Mouse (Mus musculus) MEL (cell line): ENCODE results near the gene Ldah. TPM values are rescaled to one million over a fixed set of nuclear protein-coding genes. Genes with fewer than 3 reads are reported as not detected.

ENCODE experiments used
- DNase-seq: peaks from one replicate; pipeline ENCODE4 v3.0.0; 2011; ENCODE audit warnings: low read depth, low spot score
- H3K27ac ChIP-seq: 2 replicates; pipeline ENCODE4 v1.5.1; 2012; ENCODE audit warnings: low read depth, mild to moderate bottlenecking, control low read depth, low read length, moderate library complexity; ENCODE audit not compliant: control insufficient read depth
- H3K27me3 ChIP-seq, 2 experiments: fragments of 150-350 bp in 1 of 2; sonication (generic) in 1 of 2; 2 replicates each; pipeline ENCODE4 v1.6.1; 2012; ENCODE audit warnings: low read length in 2 of 2, mild to moderate bottlenecking in 2 of 2, improper control_type of control experiment in 1 of 2, moderate library complexity in 1 of 2; ENCODE audit not compliant: insufficient read depth in 2 of 2, control insufficient read depth in 1 of 2
- H3K36me3 ChIP-seq, 2 experiments: 2 replicates each; pipeline ENCODE4 v1.6.1; 2012 to 2014; ENCODE audit warnings: low read length in 2 of 2, improper control_type of control experiment in 1 of 2, inconsistent platforms in 1 of 2, mild to moderate bottlenecking in 1 of 2; ENCODE audit not compliant: insufficient read depth in 2 of 2, control insufficient read depth in 1 of 2
- H3K4me1 ChIP-seq, 2 experiments: fragments of 150-350 bp in 1 of 2; sonication (generic) in 1 of 2; 2 replicates each; pipeline ENCODE4 v1.6.1; 2012; ENCODE audit warnings: low read length in 2 of 2, improper control_type of control experiment in 1 of 2, mild to moderate bottlenecking in 1 of 2; ENCODE audit not compliant: insufficient read depth in 2 of 2, control insufficient read depth in 1 of 2
- H3K4me3 ChIP-seq, 2 experiments: fragments of 150-350 bp in 1 of 2; sonication (generic) in 1 of 2; 2 replicates each; pipeline ENCODE4 v1.5.1; 2012; ENCODE audit warnings: low read depth in 2 of 2, low read length in 2 of 2, mild to moderate bottlenecking in 2 of 2, moderate library complexity in 2 of 2, control low read depth in 1 of 2, improper control_type of control experiment in 1 of 2; ENCODE audit not compliant: control insufficient read depth in 1 of 2, insufficient read depth in 1 of 2
- H3K79me2 ChIP-seq: 2 replicates; pipeline ENCODE4 v1.6.1; 2012; ENCODE audit warnings: mild to moderate bottlenecking, low read length, moderate library complexity; ENCODE audit not compliant: control insufficient read depth, poor library complexity, insufficient read depth
- H3K9ac ChIP-seq: 2 replicates; pipeline ENCODE4 v1.6.1; 2012; ENCODE audit warnings: low read depth, mild to moderate bottlenecking, control low read depth, low read length, moderate library complexity; ENCODE audit not compliant: control insufficient read depth, poor library complexity, severe bottlenecking
- H3K9me3 ChIP-seq: fragments of 150-350 bp; sonication (generic); replicated peaks from 2 replicates; pipeline ENCODE4 v1.6.1; 2012; ENCODE audit warnings: mild to moderate bottlenecking, low read length, improper control_type of control experiment, moderate library complexity; ENCODE audit not compliant: insufficient read depth
- ELF1 ChIP-seq: IDR thresholded peaks from 2 replicates; pipeline ENCODE4 v1.6.1; 2014; ENCODE audit warnings: low read depth, mild to moderate bottlenecking, inconsistent platforms, low read length, improper control_type of control experiment, moderate library complexity
- EP300 ChIP-seq, 2 experiments: IDR thresholded peaks; 2 replicates each; pipeline ENCODE4 v1.6.1; 2011; ENCODE audit warnings: improper control_type of control experiment in 2 of 2, low read length in 2 of 2, low read depth in 1 of 2, mild to moderate bottlenecking in 1 of 2
- ETS1 ChIP-seq: IDR thresholded peaks from 2 replicates; pipeline ENCODE4 v1.6.1; 2012; ENCODE audit warnings: low read depth, mild to moderate bottlenecking, inconsistent platforms, low read length, improper control_type of control experiment, moderate library complexity
- GATA1 ChIP-seq: IDR thresholded peaks from 2 replicates; pipeline ENCODE4 v1.6.1; 2011; ENCODE audit warnings: low read depth, low read length, improper control_type of control experiment
- HCFC1 ChIP-seq: IDR thresholded peaks from 2 replicates; pipeline ENCODE4 v1.6.1; 2012; ENCODE audit warnings: low read depth, mild to moderate bottlenecking, inconsistent platforms, low read length, improper control_type of control experiment, moderate library complexity
- JUND ChIP-seq: IDR thresholded peaks from 2 replicates; pipeline ENCODE4 v1.6.1; 2011; ENCODE audit warnings: low read depth, mild to moderate bottlenecking, improper control_type of control experiment, low read length
- KAT2A ChIP-seq: conservative IDR thresholded peaks from 2 replicates; pipeline ENCODE4 v1.6.1; 2012; ENCODE audit warnings: low read depth, low read length, improper control_type of control experiment, inconsistent platforms
- MAFK ChIP-seq: IDR thresholded peaks from 2 replicates; pipeline ENCODE4 v1.6.1; 2011; ENCODE audit warnings: low read depth, mild to moderate bottlenecking, low read length, improper control_type of control experiment, borderline replicate concordance
- MAX ChIP-seq: IDR thresholded peaks from 2 replicates; pipeline ENCODE4 v1.6.1; 2011; ENCODE audit warnings: low read length, improper control_type of control experiment
- MAZ ChIP-seq: IDR thresholded peaks from 2 replicates; pipeline ENCODE4 v1.6.1; 2012; ENCODE audit warnings: low read depth, mild to moderate bottlenecking, inconsistent platforms, low read length, improper control_type of control experiment
- MEF2A ChIP-seq: IDR thresholded peaks from 2 replicates; pipeline ENCODE4 v1.6.1; 2014; ENCODE audit warnings: low read depth, mild to moderate bottlenecking, inconsistent platforms, low read length, improper control_type of control experiment; ENCODE audit not compliant: poor library complexity, insufficient replicate concordance, severe bottlenecking; ENCODE audit errors: extremely low read depth
- MXI1 ChIP-seq: IDR thresholded peaks from 2 replicates; pipeline ENCODE4 v1.6.1; 2011; ENCODE audit warnings: mild to moderate bottlenecking, low read depth, low read length, improper control_type of control experiment
- MYB ChIP-seq: IDR thresholded peaks from 2 replicates; pipeline ENCODE4 v1.6.1; 2011; ENCODE audit warnings: mild to moderate bottlenecking, low read depth, low read length, improper control_type of control experiment
- MYC ChIP-seq: IDR thresholded peaks from 2 replicates; pipeline ENCODE4 v1.6.1; 2011; ENCODE audit warnings: low read depth, mild to moderate bottlenecking, low read length, improper control_type of control experiment, moderate library complexity
- NRF1 ChIP-seq: IDR thresholded peaks from 2 replicates; pipeline ENCODE4 v1.6.1; 2014; ENCODE audit warnings: low read depth, mild to moderate bottlenecking, inconsistent platforms, low read length, improper control_type of control experiment, moderate library complexity; ENCODE audit not compliant: poor library complexity, insufficient read depth, severe bottlenecking
- RAD21 ChIP-seq: IDR thresholded peaks from 2 replicates; pipeline ENCODE4 v1.6.1; 2011; ENCODE audit warnings: mild to moderate bottlenecking, low read depth, low read length, improper control_type of control experiment
- TAL1 ChIP-seq: IDR thresholded peaks from 2 replicates; pipeline ENCODE4 v1.6.1; 2012; ENCODE audit warnings: mild to moderate bottlenecking, inconsistent platforms, low read length, moderate library complexity, mixed read lengths
- TCF12 ChIP-seq: IDR thresholded peaks from 2 replicates; pipeline ENCODE4 v1.6.1; 2014; ENCODE audit warnings: low read depth, mild to moderate bottlenecking, inconsistent platforms, low read length, improper control_type of control experiment, moderate library complexity
- USF1 ChIP-seq: IDR thresholded peaks from 2 replicates; pipeline ENCODE4 v1.6.1; 2014; ENCODE audit warnings: low read depth, mild to moderate bottlenecking, inconsistent platforms, low read length, improper control_type of control experiment, moderate library complexity
- ZKSCAN1 ChIP-seq: IDR thresholded peaks from 2 replicates; pipeline ENCODE4 v1.6.1; 2012; ENCODE audit warnings: low read depth, mild to moderate bottlenecking, inconsistent platforms, low read length, improper control_type of control experiment, moderate library complexity
- ZMIZ1 ChIP-seq: IDR thresholded peaks from 2 replicates; pipeline ENCODE4 v1.6.1; 2012; ENCODE audit warnings: low read depth, mild to moderate bottlenecking, inconsistent platforms, low read length, improper control_type of control experiment, moderate library complexity
- polyA plus RNA-seq, 2 experiments: library from polyadenylated mRNA; stranded (reverse) in 1 of 2; unstranded in 1 of 2; fragments of >175 nt in 1 of 2; fragments of >200 nt in 1 of 2; gene quantifications; 2 replicates each; pipeline versions ENCODE4 v1.2.1 to v1.2.4; 2012; ENCODE audit warnings: low replicate concordance in 2 of 2, low read depth in 1 of 2; ENCODE audit not compliant: insufficient read length in 2 of 2, insufficient read depth in 1 of 2, missing spikeins in 1 of 2
- total RNA-seq: library from RNA; depleted of rRNA; stranded (reverse); fragments of 300-350 nt; gene quantifications from 2 replicates; pipeline ENCODE4 v1.2.3, GENCODE M21; 2012

Gene Ldah
- total and polyA plus RNA-seq, 3 experiments, result 28.6 to 132 (median 44.2) TPM

- Histone ChIP-seq H3K4me1 (peaks cover 0 to 6% of the 10 kb centered on the region in 2 experiments; a peak in 2 of 4 replicates), H3K9me3 (no peaks in the 10 kb centered on the region), H3K27me3 (no peaks in the 10 kb centered on the region), H3K27ac (no peak overlapping the region), H3K36me3 (no peaks in the 10 kb centered on the region), H3K4me3 (no peak overlapping the region), H3K9ac (no peak overlapping the region), H3K79me2 (no peaks in the 10 kb centered on the region)
- no peak for DNase-seq
- no peak for TF ChIP-seq MEF2A
- no peak for TF ChIP-seq HCFC1
- no peak for TF ChIP-seq TAL1
- TF ChIP-seq MAFK, result no peak
- no peak for TF ChIP-seq KAT2A
- TF ChIP-seq USF1, result no peak
- TF ChIP-seq GATA1, result no peak
- TF ChIP-seq ZMIZ1, result no peak
- TF ChIP-seq RAD21, result no peak
- TF ChIP-seq MXI1, result no peak
- TF ChIP-seq EP300 (IDR thresholded peaks at IDR 0.05; ENCODE audit: low read depth in 1 of 2, low read length in 2 of 2), result no peak
- no peak for TF ChIP-seq ELF1
Observed at GRCm38 (mm10) chr12:8299143-8300110, 91.5 kb downstream of the Ldah start.

DNA sequence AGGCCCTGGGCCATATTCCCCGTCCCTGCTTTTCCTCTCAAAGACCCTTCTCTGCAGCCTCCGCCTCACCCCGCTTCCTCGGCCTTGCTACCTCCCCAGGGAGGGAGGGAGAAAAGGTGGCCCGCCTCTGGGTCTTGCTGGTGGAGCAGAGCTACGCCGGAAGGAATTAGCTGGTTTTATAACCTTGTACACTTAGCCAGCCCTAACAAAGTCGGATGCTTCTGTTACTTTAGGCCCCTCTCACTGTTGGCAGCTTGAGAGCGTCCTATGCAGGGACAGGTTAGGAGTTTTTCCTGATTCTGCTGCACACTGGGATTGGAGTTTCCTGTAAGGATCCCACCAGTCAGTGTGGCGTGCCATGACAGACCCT is 92.2 kb downstream of the Ldah start:
- H3K36me3 ChIP-seq, result no peaks in the 10 kb centered on the region
- H3K27me3 ChIP-seq, result no peaks in the 10 kb centered on the region
- no peak overlapping the region for H3K27ac ChIP-seq
- H3K9ac ChIP-seq, result no peak overlapping the region
- TF ChIP-seq MYB (no peak), KAT2A (no peak), MYC (no peak), MAZ (no peak), ELF1 (no peak), NRF1 (no peak), MAX (no peak), ETS1 (no peak), JUND (no peak), TCF12 (no peak), ZKSCAN1 (no peak), USF1 (no peak)
- no peak overlapping the region for H3K4me3 ChIP-seq
- DNase-seq, result no peak
- no peaks in the 10 kb centered on the region for H3K9me3 ChIP-seq
- peaks cover 0 to 4% of the 10 kb centered on the region in 2 experiments; a peak in 2 of 4 replicates for H3K4me1 ChIP-seq
- H3K79me2 ChIP-seq, result no peaks in the 10 kb centered on the region
